Mouse (Mus musculus): ENCODE data around the gene Numbl. TPM values are rescaled to one million over a fixed set of nuclear protein-coding genes. Genes with fewer than 3 reads are reported as not detected.

Gene Numbl
- polyA plus RNA-seq, 1 experiment from 2014 or later: 1.9 TPM

DNA sequence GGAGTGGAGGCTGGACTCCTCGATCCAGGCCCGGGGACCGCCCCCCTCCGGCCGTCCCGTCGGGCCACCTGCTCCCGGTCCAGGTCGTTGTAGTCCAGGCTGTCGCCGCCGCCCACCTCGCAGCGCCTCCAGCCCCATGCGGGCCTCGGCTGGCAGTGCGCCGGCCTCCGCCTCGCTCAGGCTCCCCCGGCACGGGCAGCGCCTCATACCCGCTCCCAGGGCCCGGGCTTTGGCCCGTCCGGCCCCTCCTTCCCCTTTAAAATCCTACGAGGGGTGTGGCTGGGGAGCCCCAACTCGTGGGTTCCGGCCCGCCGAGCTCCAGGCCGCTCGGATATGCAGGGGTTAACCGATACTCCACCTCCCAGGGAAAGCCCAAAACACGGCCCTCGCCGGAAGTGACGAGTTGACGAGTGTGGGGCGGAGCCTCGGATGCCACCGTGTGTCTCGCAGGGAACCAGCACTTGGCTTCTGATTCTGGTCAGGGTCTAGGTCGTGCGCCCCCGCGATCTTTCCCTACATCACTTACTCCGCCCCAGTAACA, 29.9 kb upstream of the Numbl start, which contains the start of gene Itpkc:
TSS of gene Itpkc (minus strand) at position 381 of the 541 bp plus-strand sequence.
- Histone ChIP-seq H3K4me2 (ENCODE audit: low read depth, low read length) (peak within 1 kb of the TSS; percentile 91), H3K4me1 (ENCODE audit: control insufficient read depth, low read depth, low read length) (peaks cover 48% of the 10 kb centered on the region), H3K36me3 (ENCODE audit: control insufficient read depth, insufficient read depth) (no peaks in the 10 kb centered on the region), H3K27me3 (ENCODE audit: control insufficient read depth, insufficient read depth, low read depth, low read length) (no peaks in the 10 kb centered on the region), H3K27ac (ENCODE audit: low read length) (peak within 1 kb of the TSS; percentile 79), H3K9me3 (replicated peaks; ENCODE audit: control insufficient read depth, low read length) (no peaks in the 10 kb centered on the region), H3K4me3 (ENCODE audit: low read depth, low read length) (peak within 1 kb of the TSS; percentile 92), H3K9ac (ENCODE audit: low read depth, low read length) (peak within 1 kb of the TSS; percentile 91)
- ATAC-seq (ENCODE audit: low read depth): peak; percentile 81
- 0% methylated on average over 48 of the region's 49 CpGs for WGBS (ENCODE audit: insufficient replicate concordance)

DNA sequence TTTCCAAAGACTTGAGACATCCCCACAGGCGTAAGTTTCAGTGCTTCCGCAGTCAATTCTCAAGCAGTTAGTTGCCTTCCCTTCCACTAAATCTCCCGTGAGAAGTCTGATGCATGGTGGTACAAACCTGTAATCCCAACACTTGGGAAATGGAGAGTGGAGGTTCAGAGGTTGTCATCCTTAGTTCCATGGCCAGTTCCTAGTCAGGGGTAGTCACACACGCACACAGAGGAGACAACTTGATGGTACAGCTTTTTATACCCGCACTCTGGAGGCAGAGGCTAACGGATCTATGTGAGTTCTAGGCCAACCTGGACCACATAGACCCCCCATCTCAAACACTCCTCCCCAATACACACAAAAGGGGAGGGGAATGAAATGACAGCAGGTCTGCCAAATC, 29.4 kb upstream of the Numbl start:
- no peak for ATAC-seq (ENCODE audit: low read depth)
- H3K4me2 ChIP-seq (ENCODE audit: low read depth, low read length): peak overlapping the region; percentile 91
- no peaks in the 10 kb centered on the region for H3K36me3 ChIP-seq (ENCODE audit: control insufficient read depth, insufficient read depth)
- 17% methylated on average over 6 of the region's 6 CpGs for WGBS (ENCODE audit: insufficient replicate concordance)
- H3K27me3 ChIP-seq (ENCODE audit: control insufficient read depth, insufficient read depth, low read depth, low read length): no peaks in the 10 kb centered on the region
- H3K4me3 ChIP-seq (ENCODE audit: low read depth, low read length): peak overlapping the region; percentile 92
- H3K4me1 ChIP-seq (ENCODE audit: control insufficient read depth, low read depth, low read length): peaks cover 49% of the 10 kb centered on the region
- H3K9ac ChIP-seq (ENCODE audit: low read depth, low read length): peak overlapping the region; percentile 91
- peak overlapping the region; percentile 79 for H3K27ac ChIP-seq (ENCODE audit: low read length)
- H3K9me3 ChIP-seq (replicated peaks; ENCODE audit: control insufficient read depth, low read length): no peaks in the 10 kb centered on the region

DNA sequence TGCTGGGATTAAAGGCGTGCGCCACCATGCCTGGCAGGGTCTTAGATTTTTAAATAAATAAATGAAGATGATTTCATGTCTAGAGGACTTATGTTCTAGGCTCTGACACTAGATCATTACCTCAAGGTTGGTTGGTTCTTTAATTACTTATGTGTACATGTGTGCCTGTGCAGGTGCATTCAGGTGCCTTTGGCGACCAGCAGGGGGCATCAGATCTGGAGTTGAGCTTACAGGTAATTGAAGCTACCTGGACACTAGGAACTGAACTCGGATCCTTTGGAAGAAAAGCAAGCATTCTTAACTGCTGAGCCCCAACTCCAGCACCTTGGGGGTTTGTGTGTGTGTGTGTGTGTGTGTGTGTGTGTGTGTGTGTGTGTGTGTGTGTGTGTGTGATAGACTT, 27.5 kb upstream of the Numbl start:
- Histone ChIP-seq H3K9ac (ENCODE audit: low read depth, low read length) (no peak overlapping the region), H3K9me3 (replicated peaks; ENCODE audit: control insufficient read depth, low read length) (no peaks in the 10 kb centered on the region), H3K27me3 (ENCODE audit: control insufficient read depth, insufficient read depth, low read depth, low read length) (no peaks in the 10 kb centered on the region), H3K4me2 (ENCODE audit: low read depth, low read length) (no peak overlapping the region), H3K36me3 (ENCODE audit: control insufficient read depth, insufficient read depth) (no peaks in the 10 kb centered on the region), H3K4me1 (ENCODE audit: control insufficient read depth, low read depth, low read length) (peaks cover 37% of the 10 kb centered on the region), H3K4me3 (ENCODE audit: low read depth, low read length) (no peak overlapping the region), H3K27ac (ENCODE audit: low read length) (no peak overlapping the region)
- 68% methylated on average over 4 of the region's 4 CpGs for WGBS (ENCODE audit: insufficient replicate concordance)
- ATAC-seq (ENCODE audit: low read depth): no peak

DNA sequence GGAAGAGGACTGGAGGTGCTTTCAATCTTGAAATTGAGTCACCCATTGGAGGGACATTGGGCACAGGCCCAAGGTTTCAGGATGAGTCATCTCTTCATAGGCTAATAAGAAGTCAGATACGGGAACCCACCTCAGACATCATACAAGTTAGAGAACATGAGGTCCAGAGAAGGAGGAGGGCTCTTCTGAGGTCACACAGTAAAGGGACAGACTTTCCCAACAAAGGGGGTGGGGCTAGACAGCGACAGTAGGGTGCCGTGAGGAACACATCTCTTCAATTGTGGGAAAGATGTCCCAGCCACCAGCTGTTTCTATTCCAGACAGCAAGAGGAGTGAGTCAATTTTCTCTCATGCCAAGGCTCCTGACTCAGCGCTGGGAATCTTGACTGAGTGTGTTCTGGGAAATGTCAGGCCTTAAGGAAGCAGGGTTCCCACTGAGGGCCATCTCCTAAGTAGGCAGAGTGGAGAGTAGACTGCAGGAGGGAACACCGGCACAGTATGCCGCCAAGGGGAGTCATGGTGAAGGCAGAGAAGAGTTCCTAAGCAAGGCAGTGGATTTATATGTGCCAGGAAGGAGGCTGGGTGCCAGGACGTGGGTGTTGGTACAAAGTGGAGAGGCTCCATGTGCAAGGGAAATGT, 26.4 kb upstream of the Numbl start:
- H3K36me3 ChIP-seq (ENCODE audit: control insufficient read depth, insufficient read depth): no peaks in the 10 kb centered on the region
- peaks cover 27% of the 10 kb centered on the region for H3K4me1 ChIP-seq (ENCODE audit: control insufficient read depth, low read depth, low read length)
- H3K27me3 ChIP-seq (ENCODE audit: control insufficient read depth, insufficient read depth, low read depth, low read length): no peaks in the 10 kb centered on the region
- H3K4me3 ChIP-seq (ENCODE audit: low read depth, low read length): no peak overlapping the region
- H3K9ac ChIP-seq (ENCODE audit: low read depth, low read length): no peak overlapping the region
- no peaks in the 10 kb centered on the region for H3K9me3 ChIP-seq (replicated peaks; ENCODE audit: control insufficient read depth, low read length)
- no peak overlapping the region for H3K4me2 ChIP-seq (ENCODE audit: low read depth, low read length)
- ATAC-seq (ENCODE audit: low read depth): no peak
- no peak overlapping the region for H3K27ac ChIP-seq (ENCODE audit: low read length)
- WGBS (ENCODE audit: insufficient replicate concordance): 68% methylated on average over 7 of the region's 7 CpGs

DNA sequence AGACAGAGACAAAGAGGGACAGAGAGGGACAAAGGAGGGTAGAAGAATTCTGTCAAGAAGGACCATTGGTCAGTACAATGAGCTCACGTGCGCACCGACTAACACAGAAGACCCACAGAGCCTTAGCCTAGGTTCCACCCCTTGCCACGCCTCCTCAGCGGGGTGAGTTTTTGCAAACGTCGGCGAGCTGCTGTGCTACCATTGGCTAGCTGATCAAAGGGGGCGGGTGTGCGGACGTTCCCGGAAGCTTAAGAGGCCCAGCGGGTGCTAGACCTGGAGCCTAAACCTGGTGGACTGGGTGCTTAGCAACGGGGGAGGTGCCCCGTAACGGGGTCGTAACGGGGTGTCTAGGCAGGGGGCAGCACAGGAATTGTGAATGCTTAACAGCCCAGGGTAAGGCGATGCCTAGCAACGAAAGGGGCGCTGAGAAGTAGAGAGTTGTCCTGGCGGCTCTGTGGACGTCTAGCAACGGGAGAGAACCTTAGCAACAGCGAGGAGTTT, 25.4 kb upstream of the Numbl start, which contains the start of gene Coq8b:
TSS of gene Coq8b (plus strand) at position 243 of the 501 bp plus-strand sequence.
- Histone ChIP-seq H3K27me3 (ENCODE audit: control insufficient read depth, insufficient read depth, low read depth, low read length) (no peaks in the 10 kb centered on the region), H3K9me3 (replicated peaks; ENCODE audit: control insufficient read depth, low read length) (no peaks in the 10 kb centered on the region), H3K27ac (ENCODE audit: low read length) (peak within 1 kb of the TSS; percentile 40; the same call in 1 of the 2 replicates), H3K4me3 (ENCODE audit: low read depth, low read length) (peak within 1 kb of the TSS; percentile 79), H3K4me2 (ENCODE audit: low read depth, low read length) (peak within 1 kb of the TSS; percentile 71), H3K9ac (ENCODE audit: low read depth, low read length) (peak within 1 kb of the TSS; percentile 66), H3K4me1 (ENCODE audit: control insufficient read depth, low read depth, low read length) (peaks cover 17% of the 10 kb centered on the region), H3K36me3 (ENCODE audit: control insufficient read depth, insufficient read depth) (no peaks in the 10 kb centered on the region)
- ATAC-seq (ENCODE audit: low read depth): peak; percentile 90
- WGBS (ENCODE audit: insufficient replicate concordance): under 1% methylated on average over 25 of the region's 25 CpGs

DNA sequence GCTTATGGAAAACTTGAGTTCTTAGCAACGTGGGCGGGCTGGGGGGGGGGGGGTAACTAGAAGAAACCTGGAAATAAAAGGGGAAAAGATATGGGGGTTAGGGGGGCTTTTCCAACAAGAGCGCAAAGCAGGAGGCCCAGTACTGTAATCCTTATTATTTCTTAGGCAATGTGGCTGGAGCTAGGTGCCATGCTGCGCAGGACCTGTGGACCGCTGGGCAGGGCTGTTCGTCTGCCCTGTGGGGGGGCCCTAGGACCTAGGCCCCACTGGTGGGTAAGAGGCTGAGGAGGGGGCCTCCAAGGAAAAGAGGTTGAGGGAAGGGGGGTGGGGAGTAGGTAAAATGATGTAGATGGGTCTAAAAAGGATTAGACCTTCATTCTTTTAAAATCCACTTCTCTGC, 24.9 kb upstream of the Numbl start:
- H3K9me3 ChIP-seq (replicated peaks; ENCODE audit: control insufficient read depth, low read length): no peaks in the 10 kb centered on the region
- H3K9ac ChIP-seq (ENCODE audit: low read depth, low read length): peak overlapping the region; percentile 66
- no peaks in the 10 kb centered on the region for H3K36me3 ChIP-seq (ENCODE audit: control insufficient read depth, insufficient read depth)
- H3K4me3 ChIP-seq (ENCODE audit: low read depth, low read length): peak overlapping the region; percentile 79
- peaks cover 15% of the 10 kb centered on the region for H3K4me1 ChIP-seq (ENCODE audit: control insufficient read depth, low read depth, low read length)
- H3K4me2 ChIP-seq (ENCODE audit: low read depth, low read length): peak overlapping the region; percentile 71
- no peak overlapping the region for H3K27ac ChIP-seq (ENCODE audit: low read length)
- no peak for ATAC-seq (ENCODE audit: low read depth)
- no peaks in the 10 kb centered on the region for H3K27me3 ChIP-seq (ENCODE audit: control insufficient read depth, insufficient read depth, low read depth, low read length)
- 10% methylated on average over 6 of the region's 6 CpGs for WGBS (ENCODE audit: insufficient replicate concordance)

DNA sequence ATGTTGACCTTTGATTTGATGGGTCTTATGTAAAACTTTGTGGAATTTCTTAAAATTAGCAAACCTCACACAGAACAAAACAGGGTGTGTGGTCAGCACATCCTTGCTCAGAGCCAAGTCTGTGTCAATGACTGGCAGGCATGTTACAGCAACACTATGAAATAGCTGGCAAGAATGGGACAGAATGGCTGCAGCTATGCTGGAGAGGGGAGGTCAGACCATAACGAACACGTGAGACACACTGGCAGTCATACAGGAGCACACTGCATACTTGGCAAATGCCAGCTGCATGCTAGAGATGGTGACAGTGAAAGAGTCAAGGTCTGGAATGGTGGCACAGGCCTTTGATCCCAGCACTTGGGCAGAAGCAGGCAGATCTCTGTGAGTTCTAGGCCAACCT, 22.5 kb upstream of the Numbl start:
- Histone ChIP-seq H3K4me1 (ENCODE audit: control insufficient read depth, low read depth, low read length) (peaks cover 10% of the 10 kb centered on the region), H3K27me3 (ENCODE audit: control insufficient read depth, insufficient read depth, low read depth, low read length) (no peaks in the 10 kb centered on the region), H3K27ac (ENCODE audit: low read length) (no peak overlapping the region), H3K4me3 (ENCODE audit: low read depth, low read length) (no peak overlapping the region), H3K9me3 (replicated peaks; ENCODE audit: control insufficient read depth, low read length) (no peaks in the 10 kb centered on the region), H3K9ac (ENCODE audit: low read depth, low read length) (no peak overlapping the region), H3K36me3 (ENCODE audit: control insufficient read depth, insufficient read depth) (no peaks in the 10 kb centered on the region), H3K4me2 (ENCODE audit: low read depth, low read length) (no peak overlapping the region)
- no peak for ATAC-seq (ENCODE audit: low read depth)
- WGBS (ENCODE audit: insufficient replicate concordance): 78% methylated on average over 2 of the region's 2 CpGs

DNA sequence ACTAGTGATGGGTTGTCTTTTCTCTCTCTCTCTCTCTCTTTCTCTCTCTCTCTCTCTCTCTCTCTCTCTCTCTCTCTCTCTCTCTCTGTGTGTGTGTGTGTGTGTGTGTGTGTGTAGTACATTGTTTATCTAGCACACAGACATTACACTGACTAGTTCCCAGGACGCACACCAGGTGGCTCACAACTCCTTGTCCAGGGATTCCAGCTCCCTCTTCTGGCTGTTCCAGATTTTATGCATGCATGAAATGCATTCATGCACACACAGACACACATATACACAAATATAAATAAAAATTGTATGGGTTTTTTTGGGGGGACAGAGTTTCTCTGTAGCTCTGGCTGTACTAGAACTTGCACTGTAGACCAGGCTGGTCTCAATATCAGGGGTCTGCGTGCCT, 20.7 kb upstream of the Numbl start:
- Histone ChIP-seq H3K4me2 (ENCODE audit: low read depth, low read length) (no peak overlapping the region), H3K9me3 (replicated peaks; ENCODE audit: control insufficient read depth, low read length) (no peaks in the 10 kb centered on the region), H3K27ac (ENCODE audit: low read length) (no peak overlapping the region), H3K4me3 (ENCODE audit: low read depth, low read length) (no peak overlapping the region), H3K27me3 (ENCODE audit: control insufficient read depth, insufficient read depth, low read depth, low read length) (no peaks in the 10 kb centered on the region), H3K9ac (ENCODE audit: low read depth, low read length) (no peak overlapping the region), H3K4me1 (ENCODE audit: control insufficient read depth, low read depth, low read length) (peaks cover 8% of the 10 kb centered on the region), H3K36me3 (ENCODE audit: control insufficient read depth, insufficient read depth) (no peaks in the 10 kb centered on the region)
- ATAC-seq (ENCODE audit: low read depth): no peak
- WGBS (ENCODE audit: insufficient replicate concordance): 69% methylated on average over 2 of the region's 2 CpGs

DNA sequence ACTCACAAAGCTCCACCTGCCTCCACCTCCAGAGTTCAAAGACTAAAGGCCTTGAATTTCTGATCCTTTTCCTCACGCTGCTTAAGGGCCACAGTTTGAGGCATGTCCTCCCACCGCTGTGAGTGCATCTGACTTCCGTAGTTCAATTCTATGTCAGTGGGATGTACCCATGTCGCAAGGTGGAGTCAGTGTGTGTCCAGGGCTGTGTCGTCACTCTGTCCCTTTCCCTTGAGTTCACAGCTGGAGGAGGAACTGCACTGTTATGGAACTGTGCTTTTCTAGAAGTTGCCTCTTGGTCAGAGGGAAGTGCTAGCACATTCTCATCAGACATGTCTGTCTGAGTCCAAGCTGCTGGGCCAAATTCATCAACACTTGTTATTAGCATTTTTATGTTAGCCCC, 19.7 kb upstream of the Numbl start:
- Histone ChIP-seq H3K4me2 (ENCODE audit: low read depth, low read length) (no peak overlapping the region), H3K9ac (ENCODE audit: low read depth, low read length) (no peak overlapping the region), H3K36me3 (ENCODE audit: control insufficient read depth, insufficient read depth) (no peaks in the 10 kb centered on the region), H3K4me1 (ENCODE audit: control insufficient read depth, low read depth, low read length) (peaks cover 3% of the 10 kb centered on the region), H3K27me3 (ENCODE audit: control insufficient read depth, insufficient read depth, low read depth, low read length) (no peaks in the 10 kb centered on the region), H3K4me3 (ENCODE audit: low read depth, low read length) (no peak overlapping the region), H3K9me3 (replicated peaks; ENCODE audit: control insufficient read depth, low read length) (no peaks in the 10 kb centered on the region), H3K27ac (ENCODE audit: low read length) (no peak overlapping the region)
- WGBS (ENCODE audit: insufficient replicate concordance): 69% methylated on average over 5 of the region's 5 CpGs
- peak; percentile 54; the same call in 1 of the 2 replicates for ATAC-seq (ENCODE audit: low read depth)
